Mouse (Mus musculus): ENCODE results near the gene Fmc1. TPM values are rescaled to one million over a fixed set of nuclear protein-coding genes. Genes with fewer than 3 reads are reported as not detected.

The Fmc1 gene
- polyA plus RNA-seq, 1 experiment from 2014 or later, result 96.2 TPM

Small RNAs within 50 kb of the gene (microRNA-seq; reads per million reads assigned to microRNA genes)
- gene Mir7670, result not detected

Other genes with a start within 250 kb of the Fmc1 start
- 14.7 and 18.2 TPM in 2 replicates for gene Zc3hav1l, start 234.2 kb upstream of the Fmc1 start, polyA plus RNA-seq (2016; fragmentation: Nextera tagmentation; extraction: Ambion mirVana)
- 1.5 and 2.0 TPM in 2 replicates for gene Zc3hav1, start 178.9 kb upstream of the Fmc1 start, polyA plus RNA-seq (2016; fragmentation: Nextera tagmentation; extraction: Ambion mirVana)
- 13.3 and 16.1 TPM in 2 replicates for gene Ttc26, start 152.0 kb upstream of the Fmc1 start, polyA plus RNA-seq (2016; fragmentation: Nextera tagmentation; extraction: Ambion mirVana)
- 13.5 and 14.7 TPM in 2 replicates for gene Ubn2, start 99.6 kb upstream of the Fmc1 start, polyA plus RNA-seq (2016; fragmentation: Nextera tagmentation; extraction: Ambion mirVana)
- gene Luc7l2, start 17.8 kb downstream of the Fmc1 start, polyA plus RNA-seq (2016; fragmentation: Nextera tagmentation; extraction: Ambion mirVana), result 28.6 and 39.7 TPM in 2 replicates
- gene Klrg2, start 103.7 kb downstream of the Fmc1 start, polyA plus RNA-seq (2016; fragmentation: Nextera tagmentation; extraction: Ambion mirVana), result 0.06 and 0.11 TPM in 2 replicates
- gene Clec2l, start 129.6 kb downstream of the Fmc1 start, polyA plus RNA-seq (2016; fragmentation: Nextera tagmentation; extraction: Ambion mirVana), result 0.35 and 0.40 TPM in 2 replicates